Mouse (Mus musculus) layer of hippocampus, postnatal 36 days (tissue): ENCODE data around the gene Idua. TPM values are rescaled to one million over a fixed set of nuclear protein-coding genes. Genes with fewer than 3 reads are reported as not detected.
A peak's percentile ranks its signal among the peaks of the same experiment; 100 is the strongest.

Experiments
- DNase-seq, 2 experiments: peaks; one replicate each; pipeline ENCODE4 v3.0.0; 2022
- total RNA-seq, 2 experiments: library from RNA; stranded (reverse); gene quantifications; 2 replicates each; pipeline ENCODE4 v1.2.3; 2021

The Idua gene
- total RNA-seq, 2 experiments from 2014 or later, result 13.9 to 16.0 TPM

- DNase-seq, result peak; percentile 72 to 75
Observed at GRCm38 (mm10) chr5:108726557-108727248, 66.6 kb downstream of the Idua start.

- no peak for DNase-seq
Observed at GRCm38 (mm10) chr5:108727425-108727824, 67.3 kb downstream of the Idua start.

Other genes with a start within 250 kb of the Idua start
- 100 to 1,000 TPM; 264 to 281 TPM for gene Atp5k, start 225.9 kb upstream of the Idua start, total RNA-seq
- gene Mfsd7a, start 211.4 kb upstream of the Idua start, total RNA-seq, result 1 to 10 TPM in 1 of 2 experiments, under 1 TPM in 1; 0.57 to 1.1 TPM
- 10 to 100 TPM; 50.9 to 55.5 TPM for gene Pcgf3, start 199.1 kb upstream of the Idua start, total RNA-seq
- gene Cplx1, start 110.3 kb upstream of the Idua start, total RNA-seq, result 100 to 1,000 TPM; 523 to 559 TPM
- gene Gak, start 30.6 kb upstream of the Idua start, total RNA-seq, result 10 to 100 TPM; 89.4 to 97.6 TPM
- 10 to 100 TPM; 40.1 to 43.0 TPM for gene Tmem175, start 30.6 kb upstream of the Idua start, total RNA-seq
- 10 to 100 TPM; 52.6 to 55.0 TPM for gene Dgkq, start 9.3 kb downstream of the Idua start, total RNA-seq
- gene Slc26a1, start 15.2 kb downstream of the Idua start, total RNA-seq, result 1 to 10 TPM; 1.2 TPM
- 10 to 100 TPM; 20.8 to 29.5 TPM for gene Fgfrl1, start 32.1 kb downstream of the Idua start, total RNA-seq
- gene Rnf212, start 114.7 kb downstream of the Idua start, total RNA-seq, result not detected
- not detected for gene Tmed11, start 135.0 kb downstream of the Idua start, total RNA-seq
- not detected for gene Vmn2r8, start 148.5 kb downstream of the Idua start, total RNA-seq
- not detected for gene Vmn2r9, start 192.3 kb downstream of the Idua start, total RNA-seq